Mouse (Mus musculus): ENCODE results near the gene Smdt1.

DNA sequence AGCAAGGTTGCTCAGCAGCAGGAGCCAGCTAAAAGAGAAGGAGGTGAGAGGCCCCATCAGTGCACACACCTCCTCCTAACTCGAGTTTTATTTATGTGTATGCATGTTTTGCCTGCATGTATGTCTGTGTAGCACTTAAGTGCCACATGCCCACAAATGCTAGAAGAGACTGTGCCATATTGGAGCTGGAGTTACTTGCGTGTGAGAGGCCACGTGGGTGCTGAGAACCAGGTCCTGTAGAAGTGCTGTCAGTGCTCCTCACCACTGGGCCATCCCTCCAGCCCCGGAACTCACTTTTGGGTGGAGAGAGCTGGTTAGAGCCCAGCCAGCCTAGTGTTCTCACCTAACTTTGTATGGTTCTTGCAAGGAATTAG, 8.5 kb downstream of the Smdt1 start:
- no peak for TF ChIP-seq CTCF (IDR thresholded peaks at IDR 0.05; ENCODE audit: low read depth, low read length)
- no peak for TF ChIP-seq POLR2A (IDR thresholded peaks at IDR 0.05; ENCODE audit: insufficient read depth, low read length)
- no peak for TF ChIP-seq EP300 (IDR thresholded peaks at IDR 0.05; ENCODE audit: insufficient read depth, low read depth, low read length)

All from ES-Bruce4 (cell line).